Mouse (Mus musculus) urinary bladder, postnatal 36 days (tissue): ENCODE data around the gene Slc30a2.
"Not testable (repeated sequence)": the region's sequence is repeated elsewhere in the genome, so short reads cannot be mapped to it uniquely, and the experiment has no call there.

Experiments
- DNase-seq, 2 experiments: peaks; one replicate each; pipeline ENCODE4 v3.0.0; 2022; ENCODE audit warnings: low spot score in 2 of 2, mixed read lengths in 1 of 2

The Slc30a2 gene

GRCm38 (mm10) chr4:134319674-134320073 lies 23.3 kb upstream of the Slc30a2 start:
- no peak for DNase-seq

GRCm38 (mm10) chr4:134321524-134321923 lies 21.5 kb upstream of the Slc30a2 start:
- no peak for DNase-seq

- no peak for DNase-seq
Observed at GRCm38 (mm10) chr4:134324655-134325054, 18.3 kb upstream of the Slc30a2 start.

GRCm38 (mm10) chr4:134326859-134327530 lies 16.0 kb upstream of the Slc30a2 start:
- no peak for DNase-seq

- DNase-seq: no peak
Observed at GRCm38 (mm10) chr4:134328151-134328550, 14.8 kb upstream of the Slc30a2 start.

- DNase-seq: no peak
Observed at GRCm38 (mm10) chr4:134328832-134329231, 14.1 kb upstream of the Slc30a2 start.

GRCm38 (mm10) chr4:134330281-134330680 lies 12.7 kb upstream of the Slc30a2 start:
- DNase-seq: no peak

- not testable (repeated sequence) for DNase-seq
Observed at GRCm38 (mm10) chr4:134341231-134341630, 1.8 kb upstream of the Slc30a2 start.

GRCm38 (mm10) chr4:134342213-134342779 lies 685 bp upstream of the Slc30a2 start:
- no peak for DNase-seq

- no peak for DNase-seq
Observed at GRCm38 (mm10) chr4:134344620-134345019, 1.6 kb downstream of the Slc30a2 start.

GRCm38 (mm10) chr4:134345802-134346201 lies 2.8 kb downstream of the Slc30a2 start:
- no peak for DNase-seq

- DNase-seq: no peak
Observed at GRCm38 (mm10) chr4:134348078-134348477, 5.1 kb downstream of the Slc30a2 start.

GRCm38 (mm10) chr4:134348545-134348944 lies 5.6 kb downstream of the Slc30a2 start:
- DNase-seq: no peak

GRCm38 (mm10) chr4:134349829-134350228 lies 6.8 kb downstream of the Slc30a2 start:
- no peak for DNase-seq

GRCm38 (mm10) chr4:134350641-134351040 lies 7.7 kb downstream of the Slc30a2 start:
- no peak for DNase-seq

GRCm38 (mm10) chr4:134351329-134352260 lies 8.6 kb downstream of the Slc30a2 start:
- no peak for DNase-seq

- DNase-seq: no peak
Observed at GRCm38 (mm10) chr4:134352261-134352707, 9.3 kb downstream of the Slc30a2 start.

- no peak for DNase-seq
Observed at GRCm38 (mm10) chr4:134352929-134353328, 9.9 kb downstream of the Slc30a2 start.

GRCm38 (mm10) chr4:134353527-134354409 lies 10.8 kb downstream of the Slc30a2 start:
- no peak for DNase-seq

GRCm38 (mm10) chr4:134355841-134356452 lies 13.0 kb downstream of the Slc30a2 start:
- DNase-seq: peak in 1 of 2 experiments; percentile 43
